Mouse (Mus musculus) layer of hippocampus, postnatal 10 days (tissue): ENCODE data around the gene B4galnt1. TPM values are rescaled to one million over a fixed set of nuclear protein-coding genes. Genes with fewer than 3 reads are reported as not detected.
A peak's percentile ranks its signal among the peaks of the same experiment; 100 is the strongest.
"Not testable (repeated sequence)": the region's sequence is repeated elsewhere in the genome, so short reads cannot be mapped to it uniquely, and the experiment has no call there.

ENCODE experiments used
- DNase-seq, 2 experiments: peaks; one replicate each; pipeline ENCODE4 v3.0.0; 2021; ENCODE audit warnings: low spot score in 2 of 2
- total RNA-seq, 2 experiments: library from RNA; stranded (reverse); gene quantifications; 2 replicates each; pipeline ENCODE4 v1.2.3; 2021

Gene B4galnt1
- total RNA-seq, 2 experiments from 2014 or later: 107 to 116 TPM

GRCm38 (mm10) chr10:127140971-127141370 lies 24.1 kb upstream of the B4galnt1 start:
- no peak for DNase-seq

- no peak for DNase-seq
Observed at GRCm38 (mm10) chr10:127141500-127141899, 23.5 kb upstream of the B4galnt1 start.

DNA sequence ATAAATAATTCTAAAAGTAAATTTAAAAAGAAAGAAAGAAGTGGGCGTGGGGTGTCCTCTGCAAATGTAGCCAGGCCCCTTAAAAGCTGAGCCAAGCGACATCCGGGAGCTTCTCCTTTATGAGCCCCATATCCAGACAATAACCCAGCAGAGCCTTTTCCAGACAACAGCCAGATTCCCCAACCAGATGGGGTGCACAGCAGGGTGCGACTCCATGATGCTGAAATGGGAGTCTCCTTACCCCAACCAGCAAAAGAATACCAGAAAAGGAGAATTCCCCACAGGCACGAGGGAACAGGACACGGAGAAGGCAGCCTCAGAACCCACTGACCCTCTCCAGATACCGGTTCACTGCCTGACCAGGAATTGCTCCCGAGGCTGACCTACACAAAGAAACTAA lies 21.8 kb upstream of the B4galnt1 start:
- no peak for DNase-seq

GRCm38 (mm10) chr10:127144536-127144935 lies 20.5 kb upstream of the B4galnt1 start:
- no peak for DNase-seq

- DNase-seq: no peak
Observed at GRCm38 (mm10) chr10:127145303-127145702, 19.7 kb upstream of the B4galnt1 start.

- DNase-seq: no peak
Observed at GRCm38 (mm10) chr10:127147135-127147534, 17.9 kb upstream of the B4galnt1 start.

DNA sequence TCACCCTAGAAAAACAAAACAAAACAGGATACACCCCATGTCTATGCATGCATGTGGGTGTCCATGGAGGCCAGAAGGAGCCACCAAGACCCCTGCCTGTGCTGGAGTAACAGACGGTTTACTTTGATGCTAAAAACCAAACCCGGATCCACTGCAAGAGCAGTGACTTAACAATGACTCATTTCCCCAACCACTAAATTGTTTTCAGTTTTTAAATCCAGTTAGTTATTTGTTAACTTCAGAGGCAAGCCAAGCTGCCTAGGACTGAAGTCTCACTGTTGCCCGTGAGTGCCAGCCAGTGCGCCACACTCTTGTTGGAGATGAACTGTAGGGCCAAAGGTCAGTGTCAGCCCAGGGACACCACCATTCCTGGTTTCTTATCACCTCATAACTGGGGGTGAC lies 14.6 kb upstream of the B4galnt1 start:
- DNase-seq: no peak

GRCm38 (mm10) chr10:127151233-127151632 lies 13.8 kb upstream of the B4galnt1 start:
- not testable (repeated sequence) for DNase-seq

DNA sequence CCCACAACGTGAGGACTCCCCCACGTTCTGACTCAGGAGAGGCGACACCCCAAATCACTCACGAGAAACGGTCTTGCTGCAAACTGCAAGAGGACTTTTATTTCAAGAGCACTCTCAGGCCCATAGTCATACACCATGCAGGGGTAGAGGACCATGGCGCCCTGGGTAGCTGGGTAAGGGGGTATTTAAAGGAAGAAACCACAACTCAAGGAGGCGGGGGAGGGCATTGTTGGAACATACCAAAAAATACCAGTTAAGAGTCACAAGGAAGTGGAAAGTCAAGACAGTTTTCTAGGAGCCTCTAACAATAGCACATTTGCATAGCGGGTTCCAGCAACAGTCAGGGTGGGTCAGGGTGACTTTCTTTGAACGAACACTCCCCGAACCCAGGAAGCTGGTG lies 12.5 kb upstream of the B4galnt1 start:
- not testable (repeated sequence) for DNase-seq

GRCm38 (mm10) chr10:127153323-127153722 lies 11.7 kb upstream of the B4galnt1 start:
- no peak for DNase-seq

- no peak for DNase-seq
Observed at GRCm38 (mm10) chr10:127154241-127154640, 10.8 kb upstream of the B4galnt1 start.

DNA sequence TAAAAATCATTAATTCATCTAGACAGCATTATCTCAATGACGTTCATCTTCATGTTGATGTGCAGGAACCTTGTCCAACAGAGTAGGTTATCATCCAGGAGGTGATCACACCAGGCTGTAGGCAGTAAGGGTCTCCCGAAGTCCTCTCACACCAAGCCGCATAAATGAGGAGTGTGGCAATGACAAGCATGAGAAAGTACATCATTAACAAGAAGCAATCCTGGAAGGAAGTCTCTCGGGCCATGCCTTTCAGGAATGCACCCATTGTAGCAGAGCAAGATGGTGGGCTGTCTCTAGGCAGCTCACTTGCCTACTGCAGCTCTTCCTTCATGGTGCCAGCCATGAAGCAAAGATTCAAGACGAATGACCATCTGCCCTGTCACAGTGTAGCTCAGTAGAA lies 10.4 kb upstream of the B4galnt1 start:
- no peak for DNase-seq

DNA sequence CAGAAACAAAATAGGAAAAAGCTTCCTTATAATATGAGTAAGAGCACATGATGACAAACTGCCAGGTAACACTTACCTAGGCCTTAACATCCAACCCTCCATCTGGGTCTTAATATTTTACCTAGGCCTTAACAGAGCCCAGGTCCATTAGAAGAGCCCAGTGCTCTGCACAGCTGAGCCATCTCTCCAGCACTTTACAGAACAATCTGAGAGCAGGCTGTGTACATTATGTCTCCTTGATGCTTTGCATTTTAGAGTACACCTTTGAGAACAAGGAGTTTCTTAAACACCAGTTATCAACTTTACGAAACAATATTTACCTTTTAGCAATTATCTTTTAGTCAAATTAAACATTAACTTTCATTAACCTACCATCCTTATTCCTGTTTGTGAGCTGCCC lies 8.9 kb upstream of the B4galnt1 start:
- no peak for DNase-seq

DNA sequence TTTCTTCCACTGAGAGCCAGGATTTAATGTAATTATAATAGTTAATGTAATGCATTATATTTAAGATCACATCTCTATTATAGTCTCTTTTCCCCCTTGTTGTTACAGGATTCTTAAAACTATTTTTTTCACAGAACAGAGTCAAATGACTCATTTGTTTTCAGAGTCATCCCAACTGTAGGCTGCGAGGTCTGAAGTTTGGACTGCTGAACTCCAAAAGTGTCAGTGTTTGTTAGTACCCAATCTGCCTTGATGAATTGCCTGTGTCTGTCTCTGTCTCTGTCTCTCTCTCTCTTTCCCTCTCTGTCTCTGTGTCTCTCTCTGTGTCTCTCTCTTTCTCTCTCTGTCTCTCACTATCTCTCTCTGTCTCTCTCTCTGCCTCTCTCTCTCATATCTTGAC lies 8.5 kb upstream of the B4galnt1 start:
- DNase-seq: no peak

GRCm38 (mm10) chr10:127158471-127158870 lies 6.6 kb upstream of the B4galnt1 start:
- DNase-seq: no peak

GRCm38 (mm10) chr10:127160081-127160480 lies 4.9 kb upstream of the B4galnt1 start:
- DNase-seq: no peak

DNA sequence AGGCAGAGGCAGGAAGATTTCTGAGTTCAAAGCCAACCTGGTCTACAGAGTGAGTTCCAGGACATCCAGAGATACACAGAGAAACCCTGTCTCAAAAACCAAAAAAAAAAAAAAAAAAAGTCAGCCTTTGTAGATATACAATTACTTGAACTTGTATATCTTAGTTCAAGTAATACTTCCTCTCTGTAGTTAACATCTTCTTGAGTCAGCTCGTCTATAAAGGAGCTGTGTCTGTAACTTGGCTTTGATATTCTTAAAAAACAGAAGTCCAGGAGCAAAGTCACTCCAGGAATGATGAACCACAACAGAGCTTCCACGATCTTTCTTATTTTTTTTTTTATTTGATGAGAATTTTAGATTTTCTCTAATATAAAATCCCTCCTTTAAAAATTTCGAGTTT lies 4.3 kb upstream of the B4galnt1 start:
- DNase-seq: no peak

DNA sequence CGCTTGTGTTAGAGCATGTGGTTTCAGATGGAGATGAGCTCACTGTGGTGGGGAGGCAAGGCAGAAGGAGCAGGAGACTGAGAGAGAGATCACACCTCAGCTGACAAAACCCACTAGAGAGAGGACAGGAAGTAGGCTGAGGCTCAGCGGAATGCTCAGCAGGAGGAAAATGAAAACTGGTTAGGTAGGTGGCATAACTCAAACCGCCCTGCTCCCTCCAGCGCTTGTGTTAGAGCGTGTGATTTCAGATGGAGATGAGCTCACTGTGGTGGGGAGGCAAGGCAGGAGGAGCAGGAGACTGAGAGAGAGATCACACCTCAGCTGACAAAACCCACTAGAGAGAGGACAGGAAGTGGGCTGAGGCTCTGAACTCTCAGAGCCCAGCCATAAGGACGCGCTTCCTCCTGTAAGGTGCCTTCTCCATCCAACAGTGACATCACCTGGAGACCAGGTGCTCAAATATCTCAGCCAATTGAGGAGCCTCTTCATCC lies 2.2 kb upstream of the B4galnt1 start:
- not testable (repeated sequence) for DNase-seq

DNA sequence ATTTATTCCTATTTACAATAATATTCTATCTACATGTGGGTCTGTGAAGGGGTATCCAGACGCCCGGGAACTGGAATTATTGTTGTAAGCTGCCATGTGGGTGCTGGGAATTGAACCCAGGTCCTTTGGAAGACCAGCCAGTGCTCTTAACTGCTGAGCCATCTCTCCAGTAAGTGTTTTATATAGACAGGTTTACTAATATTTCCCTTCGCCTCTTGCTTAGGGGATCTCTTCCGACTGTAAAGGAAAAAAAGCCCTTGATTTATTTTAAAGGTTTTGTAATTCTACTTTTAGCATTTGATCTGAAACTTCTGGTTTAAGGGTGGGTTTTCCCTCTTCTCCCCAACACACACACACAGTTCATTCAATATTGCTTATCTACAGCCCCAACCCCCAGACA lies 835 bp upstream of the B4galnt1 start:
- DNase-seq: no peak

DNA sequence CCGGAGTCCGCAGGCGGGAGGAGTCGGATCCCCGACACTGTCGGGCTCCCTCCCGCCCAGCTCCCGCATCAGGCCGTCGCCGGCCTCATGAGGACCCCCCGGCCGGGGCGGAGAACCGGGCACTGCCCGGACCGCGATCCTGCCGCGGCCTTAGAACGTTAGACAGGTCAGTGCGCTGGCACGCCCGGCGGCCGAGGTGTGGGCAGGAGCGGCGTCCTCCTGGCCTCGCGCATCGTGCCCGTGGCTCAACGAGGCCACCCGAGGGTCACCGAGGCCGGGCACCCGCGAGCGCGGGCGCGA lies 279 bp downstream of the B4galnt1 start:
- no peak for DNase-seq

GRCm38 (mm10) chr10:127165654-127166403 lies 804 bp downstream of the B4galnt1 start:
- peak; percentile 57 to 63 for DNase-seq

GRCm38 (mm10) chr10:127166404-127166715 lies 1.3 kb downstream of the B4galnt1 start:
- no peak for DNase-seq

- no peak for DNase-seq
Observed at GRCm38 (mm10) chr10:127166771-127167613, 2.0 kb downstream of the B4galnt1 start.
